Mouse (Mus musculus): ENCODE results near the gene Galnt18.

GRCm38 (mm10) chr7:111516882-111517281, 262.9 kb downstream of the Galnt18 start:
- no peak for TF ChIP-seq CTCF (IDR thresholded peaks at IDR 0.05; ENCODE audit: extremely low read depth, insufficient read depth, insufficient read length, insufficient replicate concordance)
- TF ChIP-seq POLR2A (IDR thresholded peaks at IDR 0.05; ENCODE audit: low read depth, low read length): no peak

Data from spleen, adult 2 months (tissue).